In the genomic region with DNA sequence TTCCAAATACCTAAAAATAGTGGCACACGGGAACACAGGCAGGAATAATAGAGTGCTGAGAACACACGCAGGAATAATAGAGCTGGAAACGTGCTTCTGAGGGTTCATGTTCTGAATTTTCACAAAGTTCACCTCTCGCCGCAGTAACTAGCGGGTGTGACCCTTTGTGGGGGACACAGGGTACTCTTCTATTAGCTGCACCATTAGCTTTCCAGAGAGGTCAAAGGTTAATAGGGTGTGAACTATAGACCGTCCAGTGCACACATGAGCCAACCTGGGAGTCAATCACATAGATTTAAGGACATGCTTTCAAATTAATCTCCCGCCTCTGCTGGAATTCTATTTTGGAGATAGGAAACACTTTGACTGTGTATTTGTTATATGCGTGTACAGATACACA, we compare ENCODE assay signal across 27 mouse cellular contexts. TPM values are rescaled to one million over a fixed set of nuclear protein-coding genes. Genes with fewer than 3 reads are reported as not detected.
A peak's percentile ranks its signal among the peaks of the same experiment; 100 is the strongest.
DNase-seq lines count a peak whose midpoint lies in the region; ATAC-seq lines count a peak whose summit lies in the region.
"Had no signal": no experiment of that assay in that cellular context is flagged by ENCODE, and none has a peak within 500 bp of the region (broad histone marks: within the 10 kb centered on the region; RNA-seq: fewer than 3 reads in every experiment).

No protein-coding gene starts in this region.

- 60% methylated on average over 9 of the region's 9 CpGs for whole genome bisulfite sequencing in forebrain, embryonic 15.5 days
- 66% methylated on average over 9 of the region's 9 CpGs for WGBS in forebrain, embryonic 16.5 days
- WGBS in midbrain, embryonic 12.5 days = 64% methylated on average over 9 of the region's 9 CpGs
- WGBS in midbrain, embryonic 11.5 days = 62% methylated on average over 9 of the region's 9 CpGs

- H3K27ac ChIP-seq in forebrain, embryonic 15.5 days (replicated peaks) = 0 out of 2 replicates have a peak overlapping the region, but pooled peaks have one; percentile 15
- H3K27ac ChIP-seq in forebrain, embryonic 16.5 days (ENCODE audit: low read length) = no peak overlapping the region
- 0 out of 2 replicates have a peak overlapping the region, but pooled peaks have one; percentile 7 for H3K27ac ChIP-seq in midbrain, embryonic 12.5 days (replicated peaks)
- H3K27ac ChIP-seq in midbrain, embryonic 11.5 days (ENCODE audit: low read depth, low read length) = no peak overlapping the region
- H3K27ac ChIP-seq: embryonic facial prominence, embryonic 13.5 days; forebrain, embryonic 12.5 days; gastrocnemius, adult 2 months; heart, embryonic 10.5 days; hindbrain, embryonic 10.5 days; limb, embryonic 12.5 days; liver, embryonic 14.5 days; neural tube, embryonic 15.5 days; stomach, postnatal 0 days had no signal

- no peak overlapping the region for H3K4me3 ChIP-seq in forebrain, embryonic 15.5 days
- H3K4me3 ChIP-seq in forebrain, embryonic 16.5 days (replicated peaks; ENCODE audit: low read length) = no peak overlapping the region
- no peak overlapping the region for H3K4me3 ChIP-seq in midbrain, embryonic 12.5 days
- H3K4me3 ChIP-seq in midbrain, embryonic 11.5 days (ENCODE audit: low read depth, low read length) = no peak overlapping the region
- H3K4me3 ChIP-seq: embryonic facial prominence, embryonic 13.5 days; erythroblast, embryonic 14.5 days; forebrain, embryonic 12.5 days; gastrocnemius, adult 2 months; heart, embryonic 10.5 days; hindbrain, embryonic 10.5 days; limb, embryonic 12.5 days; myocyte; neural tube, embryonic 15.5 days had no signal

- no peaks in the 10 kb centered on the region for H3K9me3 ChIP-seq in forebrain, embryonic 15.5 days
- H3K9me3 ChIP-seq in forebrain, embryonic 16.5 days (ENCODE audit: control insufficient read depth, low read length) = peaks cover 4% of the 10 kb centered on the region; the same call in 1 of the 2 replicates
- no peaks in the 10 kb centered on the region for H3K9me3 ChIP-seq in midbrain, embryonic 12.5 days
- H3K9me3 ChIP-seq in midbrain, embryonic 11.5 days (ENCODE audit: control insufficient read depth, low read length) = no peaks in the 10 kb centered on the region
- H3K9me3 ChIP-seq: embryonic facial prominence, embryonic 13.5 days; heart, embryonic 10.5 days; limb, embryonic 12.5 days; neural tube, embryonic 15.5 days had no signal

- no peaks in the 10 kb centered on the region for H3K27me3 ChIP-seq in forebrain, embryonic 15.5 days
- no peaks in the 10 kb centered on the region for H3K27me3 ChIP-seq in forebrain, embryonic 16.5 days (replicated peaks; ENCODE audit: control insufficient read depth, insufficient read depth, low read length)
- no peaks in the 10 kb centered on the region for H3K27me3 ChIP-seq in midbrain, embryonic 12.5 days
- no peaks in the 10 kb centered on the region for H3K27me3 ChIP-seq in midbrain, embryonic 11.5 days (ENCODE audit: control insufficient read depth, insufficient read depth, low read length)
- H3K27me3 ChIP-seq: embryonic facial prominence, embryonic 13.5 days; forebrain, embryonic 12.5 days; neural tube, embryonic 15.5 days had no signal

- DNase-seq in midbrain, embryonic 11.5 days (ENCODE audit: low spot score, missing footprints) = no peak
- peak; percentile 56 to 71 for DNase-seq in kidney, adult 8-10 months
- DNase-seq in kidney, postnatal 14 days = peak; percentile 43
- no peak for DNase-seq in cerebellum, postnatal 14 days
- DNase-seq in heart, postnatal 14 days = no peak
- DNase-seq: adrenal gland, postnatal 36 days; cerebellum, adult 9-10 months; gastrocnemius, adult 2 months; lung, postnatal 4 days; midbrain, embryonic 14.5 days; thymus, adult 2 months; thymus, postnatal 4 days had no signal

- intact Hi-C loops in heart, postnatal 14 days (cut with DNase I) = no loop called here

- 0 out of 2 replicates have a peak, but pooled peaks cover 2% of the 10 kb centered on the region for H3K36me3 ChIP-seq in forebrain, embryonic 15.5 days
- H3K36me3 ChIP-seq in forebrain, embryonic 16.5 days (ENCODE audit: control insufficient read depth, insufficient read depth) = no peaks in the 10 kb centered on the region
- H3K36me3 ChIP-seq in midbrain, embryonic 12.5 days = peaks cover 5% of the 10 kb centered on the region
- no peaks in the 10 kb centered on the region for H3K36me3 ChIP-seq in midbrain, embryonic 11.5 days (ENCODE audit: control insufficient read depth, insufficient read depth, low read length)
- H3K36me3 ChIP-seq: embryonic facial prominence, embryonic 13.5 days; forebrain, embryonic 12.5 days; heart, embryonic 10.5 days; limb, embryonic 12.5 days; neural tube, embryonic 15.5 days had no signal

- H3K9ac ChIP-seq in forebrain, embryonic 15.5 days (replicated peaks) = no peak overlapping the region; the same call in 1 of the 2 replicates
- no peak overlapping the region for H3K9ac ChIP-seq in forebrain, embryonic 16.5 days (replicated peaks; ENCODE audit: low read depth, low read length)
- H3K9ac ChIP-seq in midbrain, embryonic 12.5 days (replicated peaks) = no peak overlapping the region
- no peak overlapping the region for H3K9ac ChIP-seq in midbrain, embryonic 11.5 days (ENCODE audit: low read length)
- H3K9ac ChIP-seq: embryonic facial prominence, embryonic 13.5 days; forebrain, embryonic 12.5 days; limb, embryonic 12.5 days; liver, embryonic 14.5 days; neural tube, embryonic 15.5 days had no signal

- H3K4me2 ChIP-seq in forebrain, embryonic 15.5 days (replicated peaks) = no peak overlapping the region
- no peak overlapping the region for H3K4me2 ChIP-seq in forebrain, embryonic 16.5 days (ENCODE audit: low read length)
- no peak overlapping the region for H3K4me2 ChIP-seq in midbrain, embryonic 12.5 days (replicated peaks)
- H3K4me2 ChIP-seq in midbrain, embryonic 11.5 days = no peak overlapping the region
- H3K4me2 ChIP-seq: embryonic facial prominence, embryonic 13.5 days; forebrain, embryonic 12.5 days; limb, embryonic 12.5 days; neural tube, embryonic 15.5 days had no signal

- ATAC-seq in forebrain, embryonic 15.5 days (replicated peaks) = no peak
- no peak for ATAC-seq in forebrain, embryonic 16.5 days
- ATAC-seq in midbrain, embryonic 12.5 days (ENCODE audit: low FRiP score, low read depth) = no peak
- no peak for ATAC-seq in midbrain, embryonic 11.5 days (ENCODE audit: low FRiP score)
- ATAC-seq: CD4-positive, CD25-positive, alpha-beta regulatory T cell, adult 4 months; hindbrain, embryonic 16.5 days had no signal

- peaks cover 51% of the 10 kb centered on the region for H3K4me1 ChIP-seq in forebrain, embryonic 15.5 days
- peaks cover 30% of the 10 kb centered on the region for H3K4me1 ChIP-seq in forebrain, embryonic 16.5 days (replicated peaks; ENCODE audit: control insufficient read depth, insufficient read depth, low read length)
- H3K4me1 ChIP-seq in midbrain, embryonic 12.5 days = peaks cover 27% of the 10 kb centered on the region
- H3K4me1 ChIP-seq in midbrain, embryonic 11.5 days (ENCODE audit: control insufficient read depth, insufficient read depth, low read length) = peaks cover 13% of the 10 kb centered on the region; the same call in 1 of the 2 replicates
- H3K4me1 ChIP-seq: embryonic facial prominence, embryonic 13.5 days; heart, embryonic 10.5 days; limb, embryonic 12.5 days had no signal

RNA-seq across cellular contexts. Expression of a gene that starts 11.9 kb away (rescaled TPM):
- polyA plus RNA-seq in forebrain, embryonic 15.5 days (2015; fragmentation: Nextera tagmentation; extraction: Ambion mirVana) = 188 and 194 TPM in 2 replicates
- polyA plus RNA-seq in forebrain, embryonic 16.5 days (2015; fragmentation: Nextera tagmentation; extraction: Ambion mirVana) = 195 and 201 TPM in 2 replicates
- 176 and 184 TPM in 2 replicates for polyA plus RNA-seq in midbrain, embryonic 12.5 days (2016; fragmentation: Nextera tagmentation; extraction: Ambion mirVana)
- polyA plus RNA-seq in midbrain, embryonic 11.5 days (2014; fragmentation: Nextera tagmentation; extraction: Ambion mirVana) = 128 and 137 TPM in 2 replicates
- total RNA-seq in heart, postnatal 14 days (2021) = 1 to 10 TPM; 6.9 to 8.5 TPM

Comparison
In these comparisons a context has a peak if more than half of its experiments do, and no peak if none do; other contexts are left out.
1. H3K27ac ChIP-seq: peak in forebrain, embryonic 15.5 days (single experiment) and midbrain, embryonic 12.5 days (single experiment); none in forebrain, embryonic 16.5 days (single experiment) and midbrain, embryonic 11.5 days (single experiment).
2. DNase-seq: peak in kidney, adult 8-10 months (2 of 2) and kidney, postnatal 14 days (single experiment); none in midbrain, embryonic 11.5 days (single experiment), cerebellum, postnatal 14 days (0 of 2) and heart, postnatal 14 days (0 of 2).